Mouse (Mus musculus) MEL (cell line): ENCODE measurements around the gene Fer. TPM values are rescaled to one million over a fixed set of nuclear protein-coding genes. Genes with fewer than 3 reads are reported as not detected.

Experiments used
- DNase-seq: peaks from one replicate; pipeline ENCODE4 v3.0.0; 2011; ENCODE audit warnings: low read depth, low spot score
- H3K27ac ChIP-seq: 2 replicates; pipeline ENCODE4 v1.5.1; 2012; ENCODE audit warnings: low read depth, mild to moderate bottlenecking, control low read depth, low read length, moderate library complexity; ENCODE audit not compliant: control insufficient read depth
- H3K27me3 ChIP-seq, 2 experiments: fragments of 150-350 bp in 1 of 2; sonication (generic) in 1 of 2; 2 replicates each; pipeline ENCODE4 v1.6.1; 2012; ENCODE audit warnings: low read length in 2 of 2, mild to moderate bottlenecking in 2 of 2, improper control_type of control experiment in 1 of 2, moderate library complexity in 1 of 2; ENCODE audit not compliant: insufficient read depth in 2 of 2, control insufficient read depth in 1 of 2
- H3K36me3 ChIP-seq, 2 experiments: 2 replicates each; pipeline ENCODE4 v1.6.1; 2012 to 2014; ENCODE audit warnings: low read length in 2 of 2, improper control_type of control experiment in 1 of 2, inconsistent platforms in 1 of 2, mild to moderate bottlenecking in 1 of 2; ENCODE audit not compliant: insufficient read depth in 2 of 2, control insufficient read depth in 1 of 2
- H3K4me1 ChIP-seq, 2 experiments: fragments of 150-350 bp in 1 of 2; sonication (generic) in 1 of 2; 2 replicates each; pipeline ENCODE4 v1.6.1; 2012; ENCODE audit warnings: low read length in 2 of 2, improper control_type of control experiment in 1 of 2, mild to moderate bottlenecking in 1 of 2; ENCODE audit not compliant: insufficient read depth in 2 of 2, control insufficient read depth in 1 of 2
- H3K4me3 ChIP-seq, 2 experiments: fragments of 150-350 bp in 1 of 2; sonication (generic) in 1 of 2; 2 replicates each; pipeline ENCODE4 v1.5.1; 2012; ENCODE audit warnings: low read depth in 2 of 2, low read length in 2 of 2, mild to moderate bottlenecking in 2 of 2, moderate library complexity in 2 of 2, control low read depth in 1 of 2, improper control_type of control experiment in 1 of 2; ENCODE audit not compliant: control insufficient read depth in 1 of 2, insufficient read depth in 1 of 2
- H3K79me2 ChIP-seq: 2 replicates; pipeline ENCODE4 v1.6.1; 2012; ENCODE audit warnings: mild to moderate bottlenecking, low read length, moderate library complexity; ENCODE audit not compliant: control insufficient read depth, poor library complexity, insufficient read depth
- H3K9ac ChIP-seq: 2 replicates; pipeline ENCODE4 v1.6.1; 2012; ENCODE audit warnings: low read depth, mild to moderate bottlenecking, control low read depth, low read length, moderate library complexity; ENCODE audit not compliant: control insufficient read depth, poor library complexity, severe bottlenecking
- H3K9me3 ChIP-seq: fragments of 150-350 bp; sonication (generic); replicated peaks from 2 replicates; pipeline ENCODE4 v1.6.1; 2012; ENCODE audit warnings: mild to moderate bottlenecking, low read length, improper control_type of control experiment, moderate library complexity; ENCODE audit not compliant: insufficient read depth
- CHD1 ChIP-seq: IDR thresholded peaks from 2 replicates; pipeline ENCODE4 v1.6.1; 2012; ENCODE audit warnings: low read depth, mild to moderate bottlenecking, inconsistent platforms, low read length, improper control_type of control experiment
- CTCF ChIP-seq, 3 experiments: IDR thresholded peaks in 2 of 3; conservative IDR thresholded peaks in 1 of 3; 2 replicates each; pipeline ENCODE4 v1.5.1; 2011 to 2012; ENCODE audit warnings: low read length in 3 of 3, low read depth in 2 of 3, mild to moderate bottlenecking in 2 of 3, improper control_type of control experiment in 1 of 3, inconsistent platforms in 1 of 3, mixed read lengths in 1 of 3, moderate library complexity in 1 of 3; ENCODE audit not compliant: control insufficient read depth in 1 of 3, insufficient read depth in 1 of 3, poor library complexity in 1 of 3, severe bottlenecking in 1 of 3
- E2F4 ChIP-seq: IDR thresholded peaks from 2 replicates; pipeline ENCODE4 v1.6.1; 2011; ENCODE audit warnings: low read depth, low read length, improper control_type of control experiment, borderline replicate concordance
- ELF1 ChIP-seq: IDR thresholded peaks from 2 replicates; pipeline ENCODE4 v1.6.1; 2014; ENCODE audit warnings: low read depth, mild to moderate bottlenecking, inconsistent platforms, low read length, improper control_type of control experiment, moderate library complexity
- ETS1 ChIP-seq: IDR thresholded peaks from 2 replicates; pipeline ENCODE4 v1.6.1; 2012; ENCODE audit warnings: low read depth, mild to moderate bottlenecking, inconsistent platforms, low read length, improper control_type of control experiment, moderate library complexity
- GATA1 ChIP-seq: IDR thresholded peaks from 2 replicates; pipeline ENCODE4 v1.6.1; 2011; ENCODE audit warnings: low read depth, low read length, improper control_type of control experiment
- HCFC1 ChIP-seq: IDR thresholded peaks from 2 replicates; pipeline ENCODE4 v1.6.1; 2012; ENCODE audit warnings: low read depth, mild to moderate bottlenecking, inconsistent platforms, low read length, improper control_type of control experiment, moderate library complexity
- JUND ChIP-seq: IDR thresholded peaks from 2 replicates; pipeline ENCODE4 v1.6.1; 2011; ENCODE audit warnings: low read depth, mild to moderate bottlenecking, improper control_type of control experiment, low read length
- KAT2A ChIP-seq: conservative IDR thresholded peaks from 2 replicates; pipeline ENCODE4 v1.6.1; 2012; ENCODE audit warnings: low read depth, low read length, improper control_type of control experiment, inconsistent platforms
- MAX ChIP-seq: IDR thresholded peaks from 2 replicates; pipeline ENCODE4 v1.6.1; 2011; ENCODE audit warnings: low read length, improper control_type of control experiment
- MAZ ChIP-seq: IDR thresholded peaks from 2 replicates; pipeline ENCODE4 v1.6.1; 2012; ENCODE audit warnings: low read depth, mild to moderate bottlenecking, inconsistent platforms, low read length, improper control_type of control experiment
- MXI1 ChIP-seq: IDR thresholded peaks from 2 replicates; pipeline ENCODE4 v1.6.1; 2011; ENCODE audit warnings: mild to moderate bottlenecking, low read depth, low read length, improper control_type of control experiment
- NRF1 ChIP-seq: IDR thresholded peaks from 2 replicates; pipeline ENCODE4 v1.6.1; 2014; ENCODE audit warnings: low read depth, mild to moderate bottlenecking, inconsistent platforms, low read length, improper control_type of control experiment, moderate library complexity; ENCODE audit not compliant: poor library complexity, insufficient read depth, severe bottlenecking
- POLR2AphosphoS5 ChIP-seq: IDR thresholded peaks from 2 replicates; pipeline ENCODE4 v1.6.1; 2012; ENCODE audit warnings: low read depth, borderline replicate concordance, mild to moderate bottlenecking, inconsistent platforms, low read length, moderate library complexity, mixed read lengths
- RAD21 ChIP-seq: IDR thresholded peaks from 2 replicates; pipeline ENCODE4 v1.6.1; 2011; ENCODE audit warnings: mild to moderate bottlenecking, low read depth, low read length, improper control_type of control experiment
- SIN3A ChIP-seq: IDR thresholded peaks from 2 replicates; pipeline ENCODE4 v1.6.1; 2012; ENCODE audit warnings: low read length, improper control_type of control experiment, inconsistent platforms
- SMC3 ChIP-seq: IDR thresholded peaks from 2 replicates; pipeline ENCODE4 v1.6.1; 2011; ENCODE audit warnings: low read depth, low read length, improper control_type of control experiment
- TBP ChIP-seq: IDR thresholded peaks from 2 replicates; pipeline ENCODE4 v1.8.0; 2011; ENCODE audit warnings: low read depth, low read length, improper control_type of control experiment
- UBTF ChIP-seq: IDR thresholded peaks from 2 replicates; pipeline ENCODE4 v1.6.1; 2012; ENCODE audit warnings: low read depth, mild to moderate bottlenecking, inconsistent platforms, low read length, improper control_type of control experiment, moderate library complexity, borderline replicate concordance; ENCODE audit not compliant: insufficient read depth
- ZC3H11A ChIP-seq: IDR thresholded peaks from 2 replicates; pipeline ENCODE4 v1.6.1; 2012; ENCODE audit warnings: low read depth, mild to moderate bottlenecking, inconsistent platforms, low read length, improper control_type of control experiment
- ZMIZ1 ChIP-seq: IDR thresholded peaks from 2 replicates; pipeline ENCODE4 v1.6.1; 2012; ENCODE audit warnings: low read depth, mild to moderate bottlenecking, inconsistent platforms, low read length, improper control_type of control experiment, moderate library complexity
- ZNF384 ChIP-seq: IDR thresholded peaks from 2 replicates; pipeline ENCODE4 v1.6.1; 2012; ENCODE audit warnings: low read depth, mild to moderate bottlenecking, inconsistent platforms, low read length, improper control_type of control experiment
- polyA plus RNA-seq, 2 experiments: library from polyadenylated mRNA; stranded (reverse) in 1 of 2; unstranded in 1 of 2; fragments of >175 nt in 1 of 2; fragments of >200 nt in 1 of 2; gene quantifications; 2 replicates each; pipeline versions ENCODE4 v1.2.1 to v1.2.4; 2012; ENCODE audit warnings: low replicate concordance in 2 of 2, low read depth in 1 of 2; ENCODE audit not compliant: insufficient read length in 2 of 2, insufficient read depth in 1 of 2, missing spikeins in 1 of 2
- total RNA-seq: library from RNA; depleted of rRNA; stranded (reverse); fragments of 300-350 nt; gene quantifications from 2 replicates; pipeline ENCODE4 v1.2.3, GENCODE M21; 2012

Fer gene
- total and polyA plus RNA-seq, 3 experiments: 8.5 to 11.2 TPM; not detected in 1

GRCm38 (mm10) chr17:63890611-63891010, 27.7 kb downstream of the Fer start:
- Histone ChIP-seq H3K9me3 (no peaks in the 10 kb centered on the region), H3K27ac (no peak overlapping the region), H3K9ac (no peak overlapping the region), H3K4me1 (peaks cover 5 to 9% of the 10 kb centered on the region in 2 experiments; a peak in 3 of 4 replicates), H3K36me3 (peaks cover 0 to 9% of the 10 kb centered on the region in 2 experiments; a peak in 2 of 4 replicates), H3K4me3 (no peak overlapping the region), H3K27me3 (no peaks in the 10 kb centered on the region), H3K79me2 (no peaks in the 10 kb centered on the region)
- TF ChIP-seq CTCF (IDR thresholded peaks at IDR 0.05 in 2 of 3, conservative IDR thresholded peaks at IDR 0.05 in 1 of 3; ENCODE audit: control insufficient read depth in 1 of 3, insufficient read depth in 1 of 3, low read depth in 2 of 3, low read length in 3 of 3, poor library complexity in 1 of 3, severe bottlenecking in 1 of 3) (no peak), ZC3H11A (no peak), ETS1 (no peak), E2F4 (no peak), ZNF384 (no peak), TBP (no peak), RAD21 (no peak), MXI1 (no peak), ELF1 (no peak), UBTF (no peak), SMC3 (no peak)
- no peak for DNase-seq

DNA sequence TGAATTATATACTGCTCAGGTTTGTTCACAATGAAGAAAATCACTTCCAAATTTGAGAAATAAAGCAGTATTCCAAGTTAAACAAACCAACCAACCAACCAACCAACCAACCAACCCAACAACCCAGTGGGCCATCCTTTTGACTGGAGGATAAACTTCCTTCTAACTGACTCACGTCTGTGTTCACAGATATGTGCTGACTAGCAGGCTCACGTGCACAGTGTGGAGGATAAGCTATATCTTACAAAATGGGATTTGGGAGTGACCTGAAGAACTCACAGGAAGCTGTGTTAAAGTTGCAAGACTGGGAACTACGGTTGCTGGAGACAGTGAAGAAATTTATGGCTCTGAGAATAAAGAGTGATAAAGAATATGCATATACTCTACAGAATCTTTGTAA, 33.0 kb downstream of the Fer start:
- H3K4me3 ChIP-seq: no peak overlapping the region
- no peak overlapping the region for H3K27ac ChIP-seq
- no peaks in the 10 kb centered on the region for H3K27me3 ChIP-seq
- no peak for DNase-seq
- TF ChIP-seq GATA1 (no peak), ZMIZ1 (no peak), MAX (no peak), JUND (no peak), SIN3A (no peak), UBTF (no peak), CHD1 (no peak), POLR2AphosphoS5 (no peak), ZC3H11A (no peak), NRF1 (no peak), MAZ (no peak), HCFC1 (no peak), KAT2A (no peak), RAD21 (no peak)
- H3K79me2 ChIP-seq: no peaks in the 10 kb centered on the region
- no peaks in the 10 kb centered on the region for H3K9me3 ChIP-seq
- H3K36me3 ChIP-seq: peaks cover 0 to 9% of the 10 kb centered on the region in 2 experiments; a peak in 3 of 4 replicates
- no peak overlapping the region for H3K9ac ChIP-seq
- H3K4me1 ChIP-seq: peaks cover 0 to 5% of the 10 kb centered on the region in 2 experiments; a peak in 2 of 4 replicates
